Mouse (Mus musculus): ENCODE results near the gene Scn8a. TPM values are rescaled to one million over a fixed set of nuclear protein-coding genes. Genes with fewer than 3 reads are reported as not detected.

The Scn8a gene
- polyA plus RNA-seq, 1 experiment from 2014 or later, result 13.2 TPM

DNA sequence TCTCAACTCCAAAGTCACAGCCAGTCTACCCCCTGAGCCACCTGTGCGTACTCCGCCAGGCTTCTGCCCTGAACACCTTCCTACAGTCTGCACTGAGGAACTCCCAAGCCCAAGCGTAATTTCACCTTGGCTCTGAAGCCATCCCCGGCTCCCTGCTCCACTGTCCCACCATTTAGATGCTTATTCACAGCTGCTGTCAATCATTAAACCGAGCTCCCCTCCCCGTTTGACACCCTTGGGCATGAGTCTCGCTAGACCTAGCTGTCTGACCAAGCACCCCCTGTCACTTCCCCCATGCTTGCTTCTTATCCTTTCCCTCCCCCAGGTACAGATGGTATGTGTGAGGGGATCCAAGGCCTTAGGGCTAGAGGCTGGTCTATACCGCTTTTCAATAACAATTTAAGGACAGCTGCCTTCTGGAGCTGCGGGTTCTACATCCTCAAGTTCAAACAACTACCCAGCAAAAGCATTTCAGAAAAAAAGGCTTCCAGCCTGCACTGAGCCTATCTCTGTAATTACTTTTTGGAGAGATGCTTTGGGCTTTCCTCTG lies 200.1 kb downstream of the Scn8a start:
- ATAC-seq (no peak), DNase-seq (ENCODE audit: low read depth, low spot score) (no peak)
- H3K27me3 ChIP-seq, result no peaks in the 10 kb centered on the region
- TF ChIP-seq CTCF (IDR thresholded peaks at IDR 0.05), result no peak
- ChIA-PET CTCF (interaction anchor here (0.9 kb wide), 1 partner anchor 27 kb away, joined by 3 read pairs; no protein-coding TSS in a partner anchor), POLR2A (interaction anchor here (0.9 kb wide), 1 partner anchor 8 kb away, joined by 3 read pairs; no protein-coding TSS in a partner anchor)
- in situ Hi-C loops (cut with MboI; ENCODE audit: low pct_unique_long_range_greater_than_20kb), result no loop called here

DNA sequence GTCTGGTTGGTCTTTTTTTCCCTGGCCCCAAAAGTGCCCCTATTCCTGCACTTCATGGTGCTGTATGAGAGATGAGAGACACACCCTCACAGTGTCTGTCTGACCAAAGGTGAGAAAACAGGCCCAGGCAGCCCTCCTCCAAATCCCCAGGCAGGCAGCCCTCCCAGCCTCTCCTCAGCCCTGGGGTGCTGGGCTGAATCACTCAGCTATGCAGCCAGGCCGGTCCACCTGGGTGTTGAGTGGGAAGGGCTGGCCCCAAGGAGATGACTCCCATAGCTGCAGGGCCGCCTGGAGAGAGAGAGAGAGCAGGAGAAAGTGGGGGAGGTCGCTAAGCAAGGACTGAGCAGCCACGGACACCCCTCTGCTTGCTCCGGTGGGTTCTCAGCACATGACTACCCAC lies 201.1 kb downstream of the Scn8a start:
- ATAC-seq, result no peak

GRCm38 (mm10) chr15:101072736-101073135 lies 203.1 kb downstream of the Scn8a start:
- no peak for ATAC-seq
- ChIA-PET POLR2A (no interaction called here), CTCF (interaction anchor here (1.3 kb wide), 1 partner anchor 33 kb away, joined by 3 read pairs; no protein-coding TSS in a partner anchor)
- DNase-seq (ENCODE audit: low read depth, low spot score), result no peak
- no peaks in the 10 kb centered on the region for H3K27me3 ChIP-seq
- in situ Hi-C loops (cut with MboI; ENCODE audit: low pct_unique_long_range_greater_than_20kb), result no loop called here
- TF ChIP-seq CTCF (IDR thresholded peaks at IDR 0.05), result no peak

More for the DNA sequence above, 201.1 kb downstream of the Scn8a start:
- DNase-seq (ENCODE audit: low read depth, low spot score), result no peak
- ChIA-PET POLR2A (no interaction called here), CTCF (no interaction called here)
- no peaks in the 10 kb centered on the region for H3K27me3 ChIP-seq
- no peak for TF ChIP-seq CTCF (IDR thresholded peaks at IDR 0.05)
- in situ Hi-C loops (cut with MboI; ENCODE audit: low pct_unique_long_range_greater_than_20kb), result no loop called here

GRCm38 (mm10) chr15:101074067-101074466 lies 204.4 kb downstream of the Scn8a start:
- POLR2A ChIA-PET, result no interaction called here
- no peaks in the 10 kb centered on the region for H3K27me3 ChIP-seq

DNA sequence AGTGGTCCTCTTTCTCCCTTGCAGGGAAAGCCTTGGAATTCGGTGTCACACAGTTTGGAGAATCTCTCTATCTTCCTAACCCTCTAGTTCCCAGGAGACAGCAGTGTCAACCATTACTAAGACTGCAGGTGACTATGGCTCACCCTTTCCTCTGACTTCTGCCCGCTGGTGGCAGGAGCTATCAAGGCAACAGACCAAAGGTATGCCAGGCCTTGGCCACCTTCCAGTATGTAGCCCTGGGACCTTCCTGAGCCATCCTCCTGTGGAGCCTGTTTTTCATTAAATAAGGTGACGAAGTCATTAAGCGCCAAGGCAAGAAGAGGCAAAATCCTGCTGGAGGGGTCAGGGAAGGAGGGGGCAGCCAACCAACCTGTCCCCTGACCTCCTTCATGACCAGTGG lies 205.5 kb downstream of the Scn8a start:
- ATAC-seq, result no peak
- in situ Hi-C loops (cut with MboI; ENCODE audit: low pct_unique_long_range_greater_than_20kb), result no loop called here
- ChIA-PET POLR2A (interaction anchor here (0.7 to 1.3 kb wide), 2 partner anchors 68 to 164 kb away, joined by 3 to 4 read pairs; no protein-coding TSS in a partner anchor), CTCF (interaction anchor here (1.4 kb wide), 3 partner anchors 9 to 32 kb away, joined by 4 read pairs; no protein-coding TSS in a partner anchor)
- DNase-seq (ENCODE audit: low read depth, low spot score), result no peak
- no peak for TF ChIP-seq CTCF (IDR thresholded peaks at IDR 0.05)
- no peaks in the 10 kb centered on the region for H3K27me3 ChIP-seq

More at GRCm38 (mm10) chr15:101074067-101074466, 204.4 kb downstream of the Scn8a start:
- CTCF ChIA-PET, result interaction anchor here (1.4 kb wide), 2 partner anchors 8 to 28 kb away, joined by 4 read pairs; no protein-coding TSS in a partner anchor
- DNase-seq (ENCODE audit: low read depth, low spot score), result no peak
- no peak for ATAC-seq
- TF ChIP-seq CTCF (IDR thresholded peaks at IDR 0.05), result no peak
- in situ Hi-C loops (cut with MboI; ENCODE audit: low pct_unique_long_range_greater_than_20kb), result no loop called here

DNA sequence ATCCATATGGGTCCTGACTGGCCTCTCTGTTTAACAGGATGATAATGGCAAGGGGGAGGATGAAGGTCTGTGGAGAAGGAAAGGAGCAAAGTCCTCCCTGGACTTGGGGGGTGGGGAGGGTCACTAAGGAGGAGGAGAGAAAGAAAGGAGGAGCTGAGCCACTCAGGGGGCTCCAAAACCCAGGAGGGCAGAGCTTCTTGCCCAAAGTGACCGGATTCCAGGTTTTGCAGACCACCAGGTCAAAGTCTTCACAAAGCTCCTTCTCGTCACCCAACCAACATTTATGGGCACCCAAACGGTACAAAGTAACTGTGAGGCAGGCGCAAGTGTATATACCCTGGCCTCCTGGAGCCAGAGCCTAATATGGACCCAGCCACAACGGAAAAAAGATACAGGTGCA lies 206.0 kb downstream of the Scn8a start:
- in situ Hi-C loops (cut with MboI; ENCODE audit: low pct_unique_long_range_greater_than_20kb), result no loop called here
- TF ChIP-seq CTCF (IDR thresholded peaks at IDR 0.05), result no peak
- DNase-seq (ENCODE audit: low read depth, low spot score) (no peak), ATAC-seq (no peak)
- H3K27me3 ChIP-seq, result no peaks in the 10 kb centered on the region
- ChIA-PET POLR2A (interaction anchor here (0.7 to 1.3 kb wide), 2 partner anchors 68 to 163 kb away, joined by 3 to 4 read pairs; no protein-coding TSS in a partner anchor), CTCF (interaction anchor here (1.4 kb wide), 3 partner anchors 10 to 33 kb away, joined by 4 read pairs; no protein-coding TSS in a partner anchor)

- no peaks in the 10 kb centered on the region for H3K27me3 ChIP-seq
- CTCF ChIA-PET, result interaction anchor here (1.4 kb wide), 1 partner anchor 34 kb away, joined by 4 read pairs; no protein-coding TSS in a partner anchor
- POLR2A ChIA-PET, result interaction anchor here (0.6 to 1.3 kb wide), 2 partner anchors 24 to 67 kb away, joined by 4 read pairs; no protein-coding TSS in a partner anchor
- no peak for TF ChIP-seq CTCF (IDR thresholded peaks at IDR 0.05)
- in situ Hi-C loops (cut with MboI; ENCODE audit: low pct_unique_long_range_greater_than_20kb), result no loop called here
- no peak for ATAC-seq
- no peak for DNase-seq (ENCODE audit: low read depth, low spot score)
Measured at GRCm38 (mm10) chr15:101076071-101077000, 206.7 kb downstream of the Scn8a start.

DNA sequence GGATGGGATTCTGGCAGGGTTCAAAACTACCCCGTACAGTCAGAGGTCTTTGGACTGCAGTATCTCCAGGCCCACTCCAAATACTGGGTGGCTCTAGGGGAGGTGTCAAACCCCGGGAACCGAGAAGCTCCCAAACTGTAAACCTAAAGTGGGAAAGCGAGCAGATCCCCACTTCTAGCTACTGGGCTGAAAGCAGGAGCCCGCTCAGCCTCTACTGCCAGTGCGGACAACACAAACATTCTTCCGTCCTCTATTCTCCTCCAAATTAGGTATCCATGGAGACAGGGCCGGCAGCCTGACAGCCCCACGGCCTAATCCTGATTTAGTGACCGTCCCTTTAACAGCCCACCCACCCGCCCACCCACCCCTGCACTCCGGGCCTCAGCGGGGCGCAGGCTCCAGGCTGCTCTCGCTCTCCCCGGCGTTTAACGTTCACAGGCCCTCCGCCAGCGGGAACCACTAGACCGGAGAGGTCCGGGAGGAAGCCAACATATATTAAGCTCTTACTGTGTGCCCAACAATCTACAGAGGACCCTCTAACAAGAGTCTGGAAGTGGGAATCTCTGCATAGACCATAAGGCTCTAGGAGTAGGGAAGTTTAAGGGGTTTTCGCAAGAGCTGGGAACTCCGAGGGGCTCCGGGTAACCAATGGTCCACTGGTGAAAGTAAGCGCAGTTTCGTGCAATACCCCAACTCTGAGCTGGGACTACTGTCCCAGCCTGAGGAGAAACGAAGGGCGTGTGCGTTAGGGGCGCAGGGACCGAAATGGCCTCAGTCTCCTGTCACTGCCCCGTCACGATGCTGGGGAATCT lies 207.5 kb downstream of the Scn8a start:
- in situ Hi-C loops (cut with MboI; ENCODE audit: low pct_unique_long_range_greater_than_20kb), result no loop called here
- H3K27me3 ChIP-seq, result no peaks in the 10 kb centered on the region
- TF ChIP-seq CTCF (IDR thresholded peaks at IDR 0.05), result no peak
- CTCF ChIA-PET, result interaction anchor here (0.7 kb wide), 1 partner anchor 35 kb away, joined by 3 read pairs; no protein-coding TSS in a partner anchor
- DNase-seq (ENCODE audit: low read depth, low spot score) (no peak), ATAC-seq (no peak)
- POLR2A ChIA-PET, result interaction anchor here (0.6 to 1.0 kb wide), 2 partner anchors 8 to 25 kb away, joined by 3 to 4 read pairs; no protein-coding TSS in a partner anchor

DNA sequence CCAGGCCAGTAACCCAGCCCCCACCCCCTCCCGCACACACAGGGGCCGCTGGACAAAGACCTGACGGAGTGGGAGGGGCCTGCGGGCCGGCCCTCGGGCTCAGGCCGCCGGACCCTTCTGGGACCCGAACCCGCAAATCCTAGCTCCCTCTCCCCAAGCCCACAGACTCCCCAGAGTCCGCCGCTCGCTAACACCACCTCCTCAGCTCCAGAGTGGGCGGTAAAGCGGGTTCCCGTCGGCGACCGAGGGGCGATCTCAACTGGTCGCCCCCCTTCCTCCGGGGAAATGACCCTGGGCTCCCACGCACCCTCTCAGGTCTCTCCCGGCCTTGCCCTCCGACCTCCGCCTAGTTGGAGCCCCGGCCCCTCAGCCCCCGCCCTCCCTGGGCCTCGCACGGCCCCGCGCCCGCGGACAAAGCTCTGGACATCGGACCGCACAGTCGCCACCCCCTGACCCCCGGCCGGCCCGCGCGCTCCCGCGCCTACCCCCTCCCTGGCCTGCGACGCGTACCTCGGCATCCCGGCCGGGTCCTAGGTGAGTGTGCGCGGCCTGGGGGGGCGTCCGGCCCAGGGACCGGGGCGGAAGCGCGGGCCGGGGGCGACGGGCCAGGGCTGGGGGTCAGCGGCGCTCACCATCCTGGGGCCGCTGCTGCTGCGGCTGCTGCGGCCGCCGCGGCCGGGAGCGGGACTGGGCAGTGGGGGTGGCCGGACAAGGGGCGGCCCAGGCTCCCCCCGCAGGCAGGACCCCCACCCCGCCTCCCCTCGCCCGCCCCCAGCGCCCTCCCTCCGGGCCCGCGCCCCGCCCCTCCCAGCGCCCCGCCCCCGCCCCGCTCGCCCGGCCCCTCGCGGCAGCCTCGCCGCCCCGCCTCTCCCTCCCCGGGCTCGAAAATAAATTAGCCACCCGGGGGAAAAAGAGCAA lies 208.4 kb downstream of the Scn8a start, which contains the start of gene Fignl2:
TSS of gene Fignl2 (minus strand) at position 755 of the 918 bp plus-strand sequence.
- DNase-seq (ENCODE audit: low read depth, low spot score) (no peak), ATAC-seq (peak; percentile 4)
- no peaks in the 10 kb centered on the region for H3K27me3 ChIP-seq
- CTCF ChIA-PET, result interaction anchor here (0.9 kb wide), 1 partner anchor 12 kb away, joined by 3 read pairs; no protein-coding TSS in a partner anchor
- TF ChIP-seq CTCF (IDR thresholded peaks at IDR 0.05), result no peak
- POLR2A ChIA-PET, result interaction anchor here (1.0 to 1.3 kb wide), 3 partner anchors 9 to 62 kb away, joined by 3 to 4 read pairs (median 3); no protein-coding TSS in a partner anchor
- in situ Hi-C loops (cut with MboI; ENCODE audit: low pct_unique_long_range_greater_than_20kb), result no loop called here
